7 mouse cellular contexts compared by ENCODE assay signal in the genomic region with DNA sequence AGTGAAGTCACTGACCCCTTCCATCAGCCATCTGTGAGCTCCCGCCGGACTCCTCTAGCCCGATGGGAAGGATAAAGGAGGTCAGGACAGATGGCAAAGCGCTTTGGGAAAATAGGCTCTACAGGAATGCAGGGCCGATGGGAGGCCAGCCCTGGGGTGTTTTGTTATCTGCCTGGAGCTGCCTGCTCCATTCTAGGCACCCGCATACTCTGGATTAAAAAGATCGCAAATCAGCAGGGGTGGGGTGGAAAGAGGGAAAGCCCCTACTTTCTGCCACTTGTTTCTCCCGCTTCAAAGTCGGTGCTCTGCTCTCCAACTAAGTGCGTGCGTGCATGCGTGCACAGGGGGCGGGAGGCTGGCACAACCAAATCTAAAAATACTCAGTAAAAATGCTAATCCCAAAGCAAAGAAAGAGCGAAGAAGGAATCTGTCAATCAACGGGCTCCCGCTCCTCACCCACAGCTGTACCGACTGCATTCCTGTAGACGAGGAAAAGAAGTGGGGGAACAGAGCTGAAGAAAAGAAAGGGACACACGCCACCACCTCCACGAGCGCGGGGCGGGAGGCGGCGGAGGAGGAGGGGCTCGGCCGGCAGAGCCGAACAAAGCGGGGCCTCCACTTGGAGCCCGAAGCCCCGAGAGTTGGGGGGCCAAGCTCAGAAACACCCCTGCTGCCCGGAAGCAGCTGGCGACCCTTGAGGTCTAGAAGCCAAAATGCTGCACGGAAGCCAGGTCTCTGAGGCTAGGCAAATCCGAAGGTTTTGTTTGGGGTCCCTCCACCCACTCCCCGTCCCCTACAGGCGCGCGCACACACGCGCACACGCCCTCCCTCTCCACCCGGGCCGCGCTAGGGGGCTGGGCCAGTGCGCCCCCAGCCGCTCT. TPM values are rescaled to one million over a fixed set of nuclear protein-coding genes. Genes with fewer than 3 reads are reported as not detected.
DNase-seq lines count a peak whose midpoint lies in the region; ATAC-seq and TF ChIP-seq lines count a peak whose summit lies in the region.

No protein-coding gene starts in this region.

- H3K4me3 ChIP-seq in C2C12 (ENCODE audit: insufficient read depth, poor library complexity, severe bottlenecking), result peak overlapping the region; percentile 59
- peak overlapping the region; percentile 86 for H3K4me3 ChIP-seq in E14TG2a.4 (replicated peaks; ENCODE audit: low read length)
- peak overlapping the region; percentile 81 for H3K4me3 ChIP-seq in heart, embryonic 13.5 days
- H3K4me3 ChIP-seq in midbrain, embryonic 10.5 days, result peak overlapping the region; percentile 90
- peak overlapping the region; percentile 80 for H3K4me3 ChIP-seq in stomach, embryonic 16.5 days (replicated peaks; ENCODE audit: low read length)

- H3K4me2 ChIP-seq in heart, embryonic 13.5 days, result peak overlapping the region; percentile 94
- H3K4me2 ChIP-seq in stomach, embryonic 16.5 days (ENCODE audit: low read depth, low read length), result peak overlapping the region; percentile 69

- H3K27me3 ChIP-seq in C2C12 (ENCODE audit: control insufficient read depth, insufficient read depth, insufficient read length) (no peaks in the 10 kb centered on the region), E14TG2a.4 (ENCODE audit: insufficient read depth, low read length) (peaks cover 48% of the 10 kb centered on the region)
- no peaks in the 10 kb centered on the region for H3K27me3 ChIP-seq in heart, embryonic 13.5 days (replicated peaks)
- 0 out of 2 replicates have a peak, but pooled peaks cover 4% of the 10 kb centered on the region for H3K27me3 ChIP-seq in midbrain, embryonic 10.5 days (ENCODE audit: low read depth, poor library complexity, severe bottlenecking)
- H3K27me3 ChIP-seq in stomach, embryonic 16.5 days (ENCODE audit: control insufficient read depth, insufficient read depth, low read length), result no peaks in the 10 kb centered on the region

- peaks cover 54% of the 10 kb centered on the region for H3K79me2 ChIP-seq in C2C12 (ENCODE audit: control insufficient read depth, insufficient read depth)

- no peak for TF ChIP-seq CTCF in C2C12 (IDR thresholded peaks at IDR 0.05; ENCODE audit: control insufficient read depth, insufficient read depth, insufficient read length)
- no peak for TF ChIP-seq CTCF in E14TG2a.4 (conservative IDR thresholded peaks at IDR 0.05; ENCODE audit: low read length)

- peak; percentile 24; the same call in 1 of the 2 replicates for ATAC-seq in heart, embryonic 13.5 days (ENCODE audit: extremely low read depth, insufficient number of reproducible peaks, low FRiP score, low TSS enrichment)
- ATAC-seq in stomach, embryonic 16.5 days (ENCODE audit: insufficient read depth, low FRiP score), result peak; percentile 4; the same call in 1 of the 2 replicates

- H3K27ac ChIP-seq in heart, embryonic 13.5 days (replicated peaks), result peak overlapping the region; percentile 96
- H3K27ac ChIP-seq in midbrain, embryonic 10.5 days (replicated peaks), result peak overlapping the region; percentile 99
- H3K27ac ChIP-seq in stomach, embryonic 16.5 days (ENCODE audit: low read length), result peak overlapping the region; percentile 98

- H3K9ac ChIP-seq in heart, embryonic 13.5 days, result peak overlapping the region; percentile 98
- H3K9ac ChIP-seq in stomach, embryonic 16.5 days (ENCODE audit: low read length), result peak overlapping the region; percentile 99

- peaks cover 63% of the 10 kb centered on the region for H3K4me1 ChIP-seq in E14TG2a.4 (replicated peaks; ENCODE audit: low read depth, low read length)
- peaks cover 61% of the 10 kb centered on the region for H3K4me1 ChIP-seq in heart, embryonic 13.5 days
- H3K4me1 ChIP-seq in midbrain, embryonic 10.5 days, result peaks cover 82% of the 10 kb centered on the region
- peaks cover 59% of the 10 kb centered on the region for H3K4me1 ChIP-seq in stomach, embryonic 16.5 days (ENCODE audit: control insufficient read depth, insufficient read depth, low read length)

- H3ac ChIP-seq in C2C12 (ENCODE audit: control insufficient read depth, insufficient read length, low read depth), result peak overlapping the region; percentile 96

- H3K9me3 ChIP-seq in E14TG2a.4 (ENCODE audit: low read length), result peaks cover 5% of the 10 kb centered on the region
- peaks cover 8% of the 10 kb centered on the region for H3K9me3 ChIP-seq in heart, embryonic 13.5 days
- peaks cover 7% of the 10 kb centered on the region for H3K9me3 ChIP-seq in midbrain, embryonic 10.5 days (replicated peaks)
- peaks cover 4% of the 10 kb centered on the region; the same call in 1 of the 2 replicates for H3K9me3 ChIP-seq in stomach, embryonic 16.5 days (replicated peaks; ENCODE audit: control insufficient read depth, low read length)

- DNase-seq in cerebellum, postnatal 10 days, result peak; percentile 30 to 33
- peak; percentile 54 to 85 for DNase-seq in left cerebral cortex, adult 18-20 months (ENCODE audit: low spot score in 2 of 2)
- DNase-seq in midbrain, embryonic 10.5 days (ENCODE audit: low spot score), result peak; percentile 80

- under 1% methylated on average over 47 of the region's 47 CpGs for WGBS in heart, embryonic 13.5 days
- WGBS in midbrain, embryonic 10.5 days, result under 1% methylated on average over 47 of the region's 47 CpGs
- WGBS in stomach, embryonic 16.5 days, result 1% methylated on average over 47 of the region's 47 CpGs

- H3K36me3 ChIP-seq in C2C12 (ENCODE audit: control insufficient read depth, insufficient read depth) (no peaks in the 10 kb centered on the region), E14TG2a.4 (ENCODE audit: insufficient read depth, low read length) (no peaks in the 10 kb centered on the region)
- H3K36me3 ChIP-seq in heart, embryonic 13.5 days, result no peaks in the 10 kb centered on the region
- H3K36me3 ChIP-seq in midbrain, embryonic 10.5 days, result peaks cover 7% of the 10 kb centered on the region; the same call in 1 of the 2 replicates
- no peaks in the 10 kb centered on the region for H3K36me3 ChIP-seq in stomach, embryonic 16.5 days (ENCODE audit: control insufficient read depth, insufficient read depth, low read length)

- peaks cover 13% of the 10 kb centered on the region for H3K79me3 ChIP-seq in C2C12 (ENCODE audit: low read depth)

TF ChIP-seq in C2C12, 6 proteins besides CTCF, POLR2A, EP300 and RAD21:
- no peak for TF ChIP-seq CEBPB (IDR thresholded peaks at IDR 0.05; ENCODE audit: low read depth)
- TF ChIP-seq MYOG (IDR thresholded peaks at IDR 0.05; ENCODE audit: control insufficient read depth, extremely low read depth, insufficient read length), result no peak
- TF ChIP-seq USF1 (IDR thresholded peaks at IDR 0.05; ENCODE audit: low read depth), result no peak
- TF ChIP-seq MAX (IDR thresholded peaks at IDR 0.05), result no peak
- no peak for TF ChIP-seq FOSL1 (IDR thresholded peaks at IDR 0.05; ENCODE audit: insufficient read depth, low read length, poor library complexity, severe bottlenecking)
- TF ChIP-seq MYOD1 (IDR thresholded peaks at IDR 0.05; ENCODE audit: control insufficient read depth, insufficient read length, low read depth), result no peak

RNA-seq across cellular contexts. Expression of gene Smad3, which starts 1.0 kb away (rescaled TPM):
- 6.3 TPM for polyA plus RNA-seq in C2C12 (2012; fragmentation: generic; extraction: Trizol)
- 11.3 and 11.9 TPM in 2 replicates for polyA plus RNA-seq in heart, embryonic 13.5 days (2015; fragmentation: Nextera tagmentation; extraction: Ambion mirVana)
- total RNA-seq in left cerebral cortex, adult 18-20 months (2021), result 10 to 100 TPM; 58.2 to 70.2 TPM
- polyA plus RNA-seq in midbrain, embryonic 10.5 days (2016; fragmentation: Nextera tagmentation; extraction: Ambion mirVana), result 21.7 and 22.5 TPM in 2 replicates
- 14.6 and 15.1 TPM in 2 replicates for polyA plus RNA-seq in stomach, embryonic 16.5 days (2015; fragmentation: Nextera tagmentation; extraction: Ambion mirVana)

Comparison
In these comparisons a context has a peak if more than half of its experiments do, and no peak if none do; other contexts are left out.
1. Peak in every context shown above with its lines: DNase-seq, ATAC-seq, H3K4me3 ChIP-seq and H3K27ac ChIP-seq.